Comparison of ENCODE assay signal across 9 mouse cellular contexts in the genomic region with DNA sequence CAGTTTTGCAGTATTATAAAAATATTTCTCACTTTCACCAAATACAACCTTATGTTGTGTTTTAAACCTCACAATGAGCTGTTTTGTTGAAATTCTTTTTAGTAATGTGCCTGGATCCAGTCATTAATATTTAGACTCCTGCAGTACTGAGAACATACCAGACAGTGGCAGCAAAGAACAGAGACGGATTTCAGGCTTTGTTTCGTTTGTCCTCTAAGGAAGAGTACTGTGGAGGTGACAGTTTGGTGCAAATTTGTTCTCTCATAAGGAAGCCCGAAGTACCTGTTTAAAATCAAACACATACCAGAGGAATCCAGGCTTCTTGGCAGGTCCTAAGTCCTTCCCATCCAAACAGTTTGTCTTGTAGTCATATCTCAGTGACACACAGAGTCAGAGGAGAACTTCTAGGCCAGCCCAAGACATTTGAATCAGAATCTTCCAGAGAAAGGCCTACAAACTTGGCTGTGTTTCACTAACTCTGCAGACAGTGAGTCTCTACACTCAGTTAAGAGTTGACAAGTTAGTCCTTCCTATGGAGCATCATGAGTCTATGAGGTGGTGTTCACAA. TPM values are rescaled to one million over a fixed set of nuclear protein-coding genes. Genes with fewer than 3 reads are reported as not detected.
DNase-seq lines count a peak whose midpoint lies in the region; ATAC-seq and TF ChIP-seq lines count a peak whose summit lies in the region.
"Had no signal": no experiment of that assay in that cellular context is flagged by ENCODE, and none has a peak within 500 bp of the region (broad histone marks: within the 10 kb centered on the region; RNA-seq: fewer than 3 reads in every experiment).

No protein-coding gene starts in this region.

- no peaks in the 10 kb centered on the region for H3K9me3 ChIP-seq in hindbrain, embryonic 11.5 days (ENCODE audit: control insufficient read depth, low read length)
- no peaks in the 10 kb centered on the region for H3K9me3 ChIP-seq in hindbrain, embryonic 12.5 days (replicated peaks)
- H3K9me3 ChIP-seq in CH12.LX (replicated peaks; ENCODE audit: low read length), result no peaks in the 10 kb centered on the region

- H3K4me3 ChIP-seq in hindbrain, embryonic 11.5 days (ENCODE audit: low read depth, low read length), result no peak overlapping the region
- no peak overlapping the region for H3K4me3 ChIP-seq in hindbrain, embryonic 12.5 days
- H3K4me3 ChIP-seq in CH12.LX (replicated peaks in 1 of 3; ENCODE audit: low read depth in 2 of 3, low read length in 2 of 3, poor library complexity in 1 of 3), result no peak overlapping the region

- H3K4me2 ChIP-seq in hindbrain, embryonic 11.5 days (replicated peaks; ENCODE audit: low read depth, low read length), result no peak overlapping the region
- H3K4me2 ChIP-seq in hindbrain, embryonic 12.5 days (replicated peaks), result no peak overlapping the region
- H3K4me2 ChIP-seq in CH12.LX (ENCODE audit: insufficient read depth, low read depth, poor library complexity, severe bottlenecking), result no peak overlapping the region

- no peaks in the 10 kb centered on the region for H3K27me3 ChIP-seq in hindbrain, embryonic 11.5 days (ENCODE audit: control insufficient read depth, insufficient read depth, low read length)
- no peaks in the 10 kb centered on the region for H3K27me3 ChIP-seq in hindbrain, embryonic 12.5 days
- H3K27me3 ChIP-seq in CH12.LX (replicated peaks), result no peaks in the 10 kb centered on the region

- no peaks in the 10 kb centered on the region for H3K36me3 ChIP-seq in hindbrain, embryonic 11.5 days (ENCODE audit: control insufficient read depth, insufficient read depth, low read length)
- H3K36me3 ChIP-seq in hindbrain, embryonic 12.5 days, result no peaks in the 10 kb centered on the region
- no peaks in the 10 kb centered on the region for H3K36me3 ChIP-seq in CH12.LX (replicated peaks in 1 of 2; ENCODE audit: control insufficient read depth in 1 of 2, insufficient read depth in 1 of 2, low read length in 1 of 2)

- no peaks in the 10 kb centered on the region for H3K4me1 ChIP-seq in hindbrain, embryonic 11.5 days (replicated peaks; ENCODE audit: control insufficient read depth, insufficient read depth, low read length)
- 0 out of 2 replicates have a peak, but pooled peaks cover under 1% of the 10 kb centered on the region for H3K4me1 ChIP-seq in hindbrain, embryonic 12.5 days
- peaks cover 0 to 18% of the 10 kb centered on the region in 2 experiments; a peak in 2 of 4 replicates for H3K4me1 ChIP-seq in CH12.LX (ENCODE audit: control insufficient read depth in 1 of 2, insufficient read depth in 2 of 2)

- dilution Hi-C loops in CH12.LX (cut with MboI; ENCODE audit: extremely low pct_ligation_motif_present, extremely low pct_unique_long_range_greater_than_20kb, low sequenced_read_pairs), result no loop called here

- 0 out of 2 replicates have a peak, but pooled peaks have one; percentile 49 for ATAC-seq in hindbrain, embryonic 11.5 days (ENCODE audit: low FRiP score)
- no peak for ATAC-seq in hindbrain, embryonic 12.5 days (ENCODE audit: low FRiP score)
- no peak for ATAC-seq in monocyte, adult 5-6 weeks (replicated peaks; ENCODE audit: insufficient number of reproducible peaks, low FRiP score, low TSS enrichment, poor library complexity, severe bottlenecking)

- DNase-seq in hindbrain, embryonic 11.5 days (ENCODE audit: low spot score), result peak; percentile 50
- DNase-seq in CH12.LX (ENCODE audit: extremely low read depth) (peak; percentile 48), adipocyte (ENCODE audit: low spot score) (peak; percentile 66)
- DNase-seq in heart, postnatal 4 days, result peak; percentile 62
- peak; percentile 63 to 67 for DNase-seq in left cerebral cortex, postnatal 14 days (ENCODE audit: low spot score in 2 of 2)
- DNase-seq in thymus, postnatal 36 days, result no peak

- H3K79me2 ChIP-seq in CH12.LX (replicated peaks; ENCODE audit: control insufficient read depth, extremely low read depth, insufficient read depth, poor library complexity, severe bottlenecking), result no peaks in the 10 kb centered on the region

- TF ChIP-seq CTCF in CH12.LX (conservative IDR thresholded peaks at IDR 0.05 in 1 of 2, IDR thresholded peaks at IDR 0.05 in 1 of 2; ENCODE audit: low read depth in 2 of 2, low read length in 2 of 2), result peak; percentile 40 to 75; a peak in 3 of 4 replicates

- no peak overlapping the region for H3K9ac ChIP-seq in hindbrain, embryonic 11.5 days (ENCODE audit: low read depth, low read length)
- no peak overlapping the region for H3K9ac ChIP-seq in hindbrain, embryonic 12.5 days
- no peak overlapping the region for H3K9ac ChIP-seq in CH12.LX (ENCODE audit: insufficient read depth, low read depth)

- peak; percentile 83 for TF ChIP-seq RAD21 in CH12.LX (IDR thresholded peaks at IDR 0.05; ENCODE audit: low read depth, low read length)

- no peak for TF ChIP-seq POLR2A in CH12.LX (IDR thresholded peaks at IDR 0.05; ENCODE audit: low read depth, low read length)

- no peak overlapping the region for H3K27ac ChIP-seq in hindbrain, embryonic 11.5 days (ENCODE audit: low read depth, low read length)
- H3K27ac ChIP-seq in hindbrain, embryonic 12.5 days, result no peak overlapping the region
- H3K27ac ChIP-seq in CH12.LX (ENCODE audit: insufficient read depth, low read depth), result no peak overlapping the region

- 45% methylated on average over 3 of the region's 3 CpGs for WGBS in hindbrain, embryonic 11.5 days
- WGBS in hindbrain, embryonic 12.5 days, result 50% methylated on average over 3 of the region's 3 CpGs

- intact Hi-C loops in left cerebral cortex, postnatal 14 days (cut with DNase I), result loop anchor here (5.0 kb wide), 1 partner anchor 160 kb away; no protein-coding TSS in a partner anchor

- no peak for TF ChIP-seq EP300 in CH12.LX (IDR thresholded peaks at IDR 0.05; ENCODE audit: low read length)

- in situ Hi-C loops in CH12.LX (cut with MboI; ENCODE audit: low pct_ligation_motif_present, low pct_unique_long_range_greater_than_20kb, low sequenced_read_pairs), result loop anchor here (10.0 kb wide), 1 partner anchor 163 kb away; no protein-coding TSS in a partner anchor

TF ChIP-seq in CH12.LX, 34 proteins besides CTCF, POLR2A, EP300 and RAD21:
- TF ChIP-seq SMC3 (IDR thresholded peaks at IDR 0.05; ENCODE audit: low read depth, low read length) (peak; percentile 67), JUND (conservative IDR thresholded peaks at IDR 0.05; ENCODE audit: low read depth, low read length) (no peak)

RNA-seq across cellular contexts. Expression of a gene that starts 52.3 kb away (rescaled TPM):
- polyA plus RNA-seq in hindbrain, embryonic 11.5 days (2014; fragmentation: Nextera tagmentation; extraction: Ambion mirVana), result 1.1 and 3.3 TPM in 2 replicates
- polyA plus RNA-seq in hindbrain, embryonic 12.5 days (2016; fragmentation: Nextera tagmentation; extraction: Ambion mirVana), result 4.2 and 4.5 TPM in 2 replicates
- total RNA-seq in CH12.LX (2012; rRNA removed) (4.7 and 5.0 TPM in 2 replicates), CH12.LX (2014; rRNA removed) (8.3 and 8.8 TPM in 2 replicates)
- 11.9 and 17.2 TPM in 2 replicates for polyA plus RNA-seq in CH12.LX (2012; ENCODE audit: insufficient read length, low read depth)
- total RNA-seq in heart, postnatal 4 days (2021), result 100 to 1,000 TPM; 490 to 502 TPM
- 10 to 100 TPM; 84.0 to 89.7 TPM for total RNA-seq in left cerebral cortex, postnatal 14 days (2021)
- 0.95 to 2.3 TPM (median 1.8 TPM) in 3 replicates for total RNA-seq in monocyte, adult 5-6 weeks (2017)

RNA-seq across cellular contexts. Expression of a gene that starts 52.4 kb away (rescaled TPM):
- polyA plus RNA-seq in hindbrain, embryonic 11.5 days (2014; fragmentation: Nextera tagmentation; extraction: Ambion mirVana), result 0.67 TPM in 1 of 2 replicates, not detected in the other
- 0.85 and 2.3 TPM in 2 replicates for polyA plus RNA-seq in hindbrain, embryonic 12.5 days (2016; fragmentation: Nextera tagmentation; extraction: Ambion mirVana)
- total RNA-seq in CH12.LX (2012; rRNA removed) (0.42 and 0.64 TPM in 2 replicates), CH12.LX (2014; rRNA removed) (not detected in 2 replicates)
- 0.76 TPM in 1 of 2 replicates, not detected in the other for polyA plus RNA-seq in CH12.LX (2012; ENCODE audit: insufficient read length, low read depth)
- 1 to 10 TPM; 1.7 TPM for total RNA-seq in heart, postnatal 4 days (2021)
- total RNA-seq in left cerebral cortex, postnatal 14 days (2021), result not detected
- not detected in 3 replicates for total RNA-seq in monocyte, adult 5-6 weeks (2017)
- total RNA-seq: layer of hippocampus, adult 18-20 months had no signal

Comparison
In these comparisons a context has a peak if more than half of its experiments do, and no peak if none do; other contexts are left out.
1. DNase-seq: peak in hindbrain, embryonic 11.5 days (single experiment), CH12.LX (single experiment), adipocyte (single experiment), heart, postnatal 4 days (single experiment) and left cerebral cortex, postnatal 14 days (2 of 2); none in thymus, postnatal 36 days (0 of 2).
2. RNA of a gene that starts 52.3 kb away (total RNA-seq): 490 to 502 TPM in heart, postnatal 4 days and 84.0 to 89.7 TPM in left cerebral cortex, postnatal 14 days; 4.7 to 8.8 TPM in CH12.LX and 0.95 to 2.3 TPM in monocyte, adult 5-6 weeks; every median in the first group is over 4 times any median in the second.